8 mouse cellular contexts compared by ENCODE assay signal in the genomic region with DNA sequence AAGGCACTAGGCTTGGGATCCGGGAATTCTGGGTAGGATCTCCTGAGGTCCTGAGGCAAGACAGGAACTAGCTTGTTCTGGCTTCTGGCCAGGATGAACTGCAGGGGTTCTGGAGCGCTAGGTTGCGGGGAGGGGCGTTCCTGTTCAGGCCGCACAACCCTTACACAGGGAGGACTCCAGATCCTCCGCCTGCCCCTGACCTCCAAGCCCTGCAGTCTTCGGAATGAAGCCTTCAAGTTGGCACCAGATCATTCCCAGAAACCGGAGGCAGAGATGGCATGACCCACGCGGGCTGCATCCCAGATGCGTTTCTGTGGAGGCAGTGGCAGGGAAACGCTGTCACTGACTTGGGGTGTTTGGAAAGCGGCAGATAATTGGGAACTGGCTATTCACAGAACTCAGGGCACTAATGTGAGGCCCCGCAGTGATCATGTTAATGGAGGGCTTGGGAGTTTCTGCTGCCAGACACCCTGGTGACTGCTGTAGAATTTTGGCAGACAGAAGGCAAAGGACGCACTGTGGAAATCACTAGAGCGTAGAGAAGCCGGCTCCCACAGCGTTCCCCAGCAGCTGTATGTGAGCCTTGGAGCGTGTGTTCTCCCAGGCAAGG.
DNase-seq lines count a peak whose midpoint lies in the region; ATAC-seq and TF ChIP-seq lines count a peak whose summit lies in the region.

No protein-coding gene starts in this region.

- peak; percentile 76 for ATAC-seq in hindbrain, postnatal 0 days
- peak; percentile 71 for ATAC-seq in midbrain, embryonic 13.5 days

- DNase-seq in heart, embryonic 10.5 days (ENCODE audit: low spot score) = no peak
- no peak for DNase-seq in heart, postnatal 14 days
- peak; percentile 83 for DNase-seq in MN1 (ENCODE audit: low spot score)
- DNase-seq in embryonic facial prominence, embryonic 10.5 days (ENCODE audit: low spot score) = peak; percentile 50
- peak; percentile 77 for DNase-seq in hindbrain, postnatal 0 days (ENCODE audit: low spot score)
- no peak for DNase-seq in spleen, postnatal 10 days (ENCODE audit: low spot score in 2 of 2)
- DNase-seq in layer of hippocampus, adult 9-10 months (ENCODE audit: low spot score) = no peak

- intact Hi-C loops in heart, postnatal 14 days (cut with DNase I) = no loop called here

- H3K27ac ChIP-seq in heart, embryonic 10.5 days = peak overlapping the region; percentile 69
- peak overlapping the region; percentile 55; the same call in 1 of the 2 replicates for H3K27ac ChIP-seq in embryonic facial prominence, embryonic 10.5 days (replicated peaks)
- peak overlapping the region; percentile 28; the same call in 1 of the 2 replicates for H3K27ac ChIP-seq in hindbrain, postnatal 0 days
- peak overlapping the region; percentile 63 for H3K27ac ChIP-seq in midbrain, embryonic 13.5 days

- no peaks in the 10 kb centered on the region for H3K36me3 ChIP-seq in heart, embryonic 10.5 days
- H3K36me3 ChIP-seq in embryonic facial prominence, embryonic 10.5 days (replicated peaks) = no peaks in the 10 kb centered on the region
- H3K36me3 ChIP-seq in hindbrain, postnatal 0 days (ENCODE audit: insufficient read depth, low read length) = no peaks in the 10 kb centered on the region
- H3K36me3 ChIP-seq in midbrain, embryonic 13.5 days = no peaks in the 10 kb centered on the region

- peaks cover 18% of the 10 kb centered on the region for H3K4me1 ChIP-seq in heart, embryonic 10.5 days
- H3K4me1 ChIP-seq in embryonic facial prominence, embryonic 10.5 days = peaks cover 18% of the 10 kb centered on the region
- H3K4me1 ChIP-seq in hindbrain, postnatal 0 days (ENCODE audit: insufficient read depth, low read length) = peaks cover 5% of the 10 kb centered on the region; the same call in 1 of the 2 replicates
- peaks cover 23% of the 10 kb centered on the region for H3K4me1 ChIP-seq in midbrain, embryonic 13.5 days (replicated peaks)

- TF ChIP-seq CTCF in hindbrain, postnatal 0 days (IDR thresholded peaks at IDR 0.05; ENCODE audit: low read depth) = no peak

- WGBS in heart, embryonic 10.5 days = 13% methylated on average over 19 of the region's 19 CpGs
- 11% methylated on average over 19 of the region's 19 CpGs for WGBS in embryonic facial prominence, embryonic 10.5 days
- 2% methylated on average over 17 of the region's 19 CpGs for WGBS in hindbrain, postnatal 0 days
- WGBS in midbrain, embryonic 13.5 days = 5% methylated on average over 19 of the region's 19 CpGs

- no peaks in the 10 kb centered on the region for H3K27me3 ChIP-seq in heart, embryonic 10.5 days (ENCODE audit: insufficient read depth, poor library complexity, severe bottlenecking)
- 0 out of 2 replicates have a peak, but pooled peaks cover 9% of the 10 kb centered on the region for H3K27me3 ChIP-seq in embryonic facial prominence, embryonic 10.5 days (replicated peaks; ENCODE audit: low read depth, poor library complexity, severe bottlenecking)
- H3K27me3 ChIP-seq in hindbrain, postnatal 0 days (ENCODE audit: insufficient read depth, low read length) = no peaks in the 10 kb centered on the region
- H3K27me3 ChIP-seq in midbrain, embryonic 13.5 days = no peaks in the 10 kb centered on the region

- H3K4me2 ChIP-seq in hindbrain, postnatal 0 days (ENCODE audit: low read depth, low read length) = peak overlapping the region; percentile 58
- H3K4me2 ChIP-seq in midbrain, embryonic 13.5 days (replicated peaks) = peak overlapping the region; percentile 60

- no peaks in the 10 kb centered on the region for H3K9me3 ChIP-seq in heart, embryonic 10.5 days
- H3K9me3 ChIP-seq in embryonic facial prominence, embryonic 10.5 days = no peaks in the 10 kb centered on the region
- no peaks in the 10 kb centered on the region for H3K9me3 ChIP-seq in hindbrain, postnatal 0 days (ENCODE audit: low read length)
- no peaks in the 10 kb centered on the region for H3K9me3 ChIP-seq in midbrain, embryonic 13.5 days

- peak overlapping the region; percentile 55 for H3K4me3 ChIP-seq in heart, embryonic 10.5 days
- peak overlapping the region; percentile 50 for H3K4me3 ChIP-seq in embryonic facial prominence, embryonic 10.5 days
- H3K4me3 ChIP-seq in hindbrain, postnatal 0 days (ENCODE audit: low read length) = peak overlapping the region; percentile 28
- H3K4me3 ChIP-seq in midbrain, embryonic 13.5 days (replicated peaks) = peak overlapping the region; percentile 30

- 0 out of 2 replicates have a peak overlapping the region, but pooled peaks have one; percentile 30 for H3K9ac ChIP-seq in hindbrain, postnatal 0 days (replicated peaks; ENCODE audit: low read length)
- peak overlapping the region; percentile 52 for H3K9ac ChIP-seq in midbrain, embryonic 13.5 days (replicated peaks)

Comparison
In these comparisons a context has a peak if more than half of its experiments do, and no peak if none do; other contexts are left out.
1. DNase-seq: peak in MN1 (single experiment), embryonic facial prominence, embryonic 10.5 days (single experiment) and hindbrain, postnatal 0 days (single experiment); none in heart, embryonic 10.5 days (single experiment), heart, postnatal 14 days (0 of 2), spleen, postnatal 10 days (0 of 2) and layer of hippocampus, adult 9-10 months (single experiment).
2. Peak in every context shown above with its lines, with median percentiles within 50 percentile points of each other: H3K27ac ChIP-seq and H3K4me3 ChIP-seq.